In genomic region chr9:69442471-69443038, GRCm38 (mm10) we compare ENCODE assay signal across 8 mouse cellular contexts. TPM values are rescaled to one million over a fixed set of nuclear protein-coding genes. Genes with fewer than 3 reads are reported as not detected.
A peak's percentile ranks its signal among the peaks of the same experiment; 100 is the strongest.
DNase-seq lines count a peak whose midpoint lies in the region; ATAC-seq lines count a peak whose summit lies in the region.

No protein-coding gene starts in this region.

- peak; percentile 39 for DNase-seq in kidney, adult 11 months
- peak; percentile 44 for DNase-seq in Muller cell, postnatal 12 days (ENCODE audit: inconsistent ontology term)
- no peak for DNase-seq in gastrocnemius, adult 8-10 months (ENCODE audit: low spot score in 2 of 2)
- DNase-seq in gastrocnemius, postnatal 14 days: no peak
- DNase-seq in spleen, postnatal 4 days (ENCODE audit: low spot score in 2 of 2): no peak

- 41% methylated on average over 6 of the region's 6 CpGs for WGBS in kidney, embryonic 14.5 days
- 44% methylated on average over 6 of the region's 6 CpGs for WGBS in intestine, embryonic 15.5 days

- H3K4me3 ChIP-seq in kidney, embryonic 14.5 days (ENCODE audit: low read length): no peak overlapping the region
- no peak overlapping the region for H3K4me3 ChIP-seq in intestine, embryonic 15.5 days (replicated peaks)

- intact Hi-C loops in gastrocnemius, postnatal 14 days (cut with DNase I; ENCODE audit: low total_unique reads): no loop called here

- H3K9me3 ChIP-seq in kidney, embryonic 14.5 days (ENCODE audit: control insufficient read depth, low read length): no peaks in the 10 kb centered on the region
- H3K9me3 ChIP-seq in intestine, embryonic 15.5 days: no peaks in the 10 kb centered on the region

- no peak overlapping the region for H3K27ac ChIP-seq in kidney, embryonic 14.5 days (ENCODE audit: low read depth, low read length)
- 0 out of 2 replicates have a peak overlapping the region, but pooled peaks have one; percentile 48 for H3K27ac ChIP-seq in intestine, embryonic 15.5 days

- peaks cover 16% of the 10 kb centered on the region; the same call in 1 of the 2 replicates for H3K4me1 ChIP-seq in kidney, embryonic 14.5 days (ENCODE audit: control insufficient read depth, insufficient read depth, low read length)
- H3K4me1 ChIP-seq in intestine, embryonic 15.5 days (replicated peaks): peaks cover 9% of the 10 kb centered on the region; the same call in 1 of the 2 replicates

- ATAC-seq in kidney, embryonic 14.5 days (ENCODE audit: low FRiP score, low TSS enrichment): no peak
- peak; percentile 75 for ATAC-seq in intestine, embryonic 15.5 days
- peak; percentile 66 for ATAC-seq in megakaryocyte progenitor cell, adult 5-6 weeks (replicated peaks; ENCODE audit: poor library complexity)

- H3K9ac ChIP-seq in kidney, embryonic 14.5 days (ENCODE audit: low read depth, low read length): no peak overlapping the region
- no peak overlapping the region for H3K9ac ChIP-seq in intestine, embryonic 15.5 days

- H3K27me3 ChIP-seq in kidney, embryonic 14.5 days (ENCODE audit: control insufficient read depth, insufficient read depth, low read length): no peaks in the 10 kb centered on the region
- H3K27me3 ChIP-seq in intestine, embryonic 15.5 days (replicated peaks): no peaks in the 10 kb centered on the region

- H3K4me2 ChIP-seq in kidney, embryonic 14.5 days (replicated peaks; ENCODE audit: low read depth, low read length): no peak overlapping the region
- no peak overlapping the region for H3K4me2 ChIP-seq in intestine, embryonic 15.5 days (replicated peaks)

- H3K36me3 ChIP-seq in kidney, embryonic 14.5 days (ENCODE audit: control insufficient read depth, insufficient read depth, low read length): no peaks in the 10 kb centered on the region
- H3K36me3 ChIP-seq in intestine, embryonic 15.5 days: no peaks in the 10 kb centered on the region

RNA-seq across cellular contexts. Expression of gene Anxa2, which starts 10.9 kb away (rescaled TPM):
- polyA plus RNA-seq in kidney, embryonic 14.5 days (2014; fragmentation: Nextera tagmentation; extraction: Ambion mirVana): 463 and 482 TPM in 2 replicates
- polyA plus RNA-seq in intestine, embryonic 15.5 days (2015; fragmentation: Nextera tagmentation; extraction: Ambion mirVana): 462 and 533 TPM in 2 replicates
- total RNA-seq in megakaryocyte progenitor cell, adult 5-6 weeks (2015): 111 and 140 TPM in 2 replicates
- total RNA-seq in megakaryocyte progenitor cell, adult 5-6 weeks (2017): 74.3 and 112 TPM in 2 replicates
- 10 to 100 TPM; 17.3 to 34.2 (median 28.0) TPM for total RNA-seq in gastrocnemius, adult 8-10 months (2022)
- 100 to 1,000 TPM in 1 of 2 experiments, 10 to 100 TPM in 1; 90.8 to 119 TPM for total RNA-seq in gastrocnemius, postnatal 14 days (2021)

RNA-seq across cellular contexts. Expression of gene Ice2, which starts 44.8 kb away (rescaled TPM):
- polyA plus RNA-seq in kidney, embryonic 14.5 days (2014; fragmentation: Nextera tagmentation; extraction: Ambion mirVana): 19.7 and 23.3 TPM in 2 replicates
- polyA plus RNA-seq in intestine, embryonic 15.5 days (2015; fragmentation: Nextera tagmentation; extraction: Ambion mirVana): 15.5 and 15.6 TPM in 2 replicates
- total RNA-seq in megakaryocyte progenitor cell, adult 5-6 weeks (2015): 23.5 and 31.1 TPM in 2 replicates
- 18.9 and 27.6 TPM in 2 replicates for total RNA-seq in megakaryocyte progenitor cell, adult 5-6 weeks (2017)
- 1 to 10 TPM; 3.7 to 5.1 (median 3.9) TPM for total RNA-seq in gastrocnemius, adult 8-10 months (2022)
- total RNA-seq in gastrocnemius, postnatal 14 days (2021): 1 to 10 TPM; 5.0 to 6.4 TPM

Comparison
In these comparisons a context has a peak if more than half of its experiments do, and no peak if none do; other contexts are left out.
1. DNase-seq: peak in kidney, adult 11 months (single experiment) and Muller cell, postnatal 12 days (single experiment); none in gastrocnemius, adult 8-10 months (0 of 2), gastrocnemius, postnatal 14 days (single experiment) and spleen, postnatal 4 days (0 of 2).